Mouse (Mus musculus): ENCODE measurements around the gene Tigd2.
"Not testable (repeated sequence)": the region's sequence is repeated elsewhere in the genome, so short reads cannot be mapped to it uniquely, and the experiment has no call there.

Gene Tigd2

DNA sequence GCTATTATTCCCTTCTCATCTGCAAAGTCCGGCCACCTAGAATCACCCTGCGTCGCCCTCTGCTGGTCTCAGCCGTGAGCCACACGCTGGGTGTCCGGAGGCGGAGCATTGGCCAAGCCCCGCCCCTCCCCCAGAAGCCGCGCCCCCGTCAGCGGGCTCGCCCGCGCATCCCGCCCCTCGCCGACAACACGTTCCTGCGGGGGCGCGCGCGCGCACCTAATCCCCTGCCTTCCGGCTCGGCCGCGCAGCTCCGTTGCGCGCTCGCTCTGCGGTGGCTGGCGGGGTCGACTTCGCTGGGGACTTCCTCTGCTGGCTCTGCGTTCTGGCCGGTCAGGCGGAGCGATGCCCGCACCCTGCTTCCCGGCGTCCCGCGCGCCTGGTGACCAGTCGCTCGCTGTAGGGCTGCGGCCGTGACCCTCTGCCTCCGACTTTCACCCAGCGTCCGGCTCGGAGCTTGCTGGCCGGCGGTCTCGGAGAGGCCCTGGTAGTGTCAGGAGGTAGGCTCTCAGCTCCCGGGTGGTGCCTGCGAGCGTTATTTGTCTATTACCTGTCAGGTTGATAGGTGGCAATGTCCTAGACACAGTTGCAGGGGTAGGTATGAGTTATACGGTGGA, at the start of gene Tigd2:
TSS of gene Tigd2 (plus strand) at position 186 of the 614 bp plus-strand sequence.
- peak; percentile 64 for DNase-seq (ENCODE audit: low read depth, low spot score)

DNA sequence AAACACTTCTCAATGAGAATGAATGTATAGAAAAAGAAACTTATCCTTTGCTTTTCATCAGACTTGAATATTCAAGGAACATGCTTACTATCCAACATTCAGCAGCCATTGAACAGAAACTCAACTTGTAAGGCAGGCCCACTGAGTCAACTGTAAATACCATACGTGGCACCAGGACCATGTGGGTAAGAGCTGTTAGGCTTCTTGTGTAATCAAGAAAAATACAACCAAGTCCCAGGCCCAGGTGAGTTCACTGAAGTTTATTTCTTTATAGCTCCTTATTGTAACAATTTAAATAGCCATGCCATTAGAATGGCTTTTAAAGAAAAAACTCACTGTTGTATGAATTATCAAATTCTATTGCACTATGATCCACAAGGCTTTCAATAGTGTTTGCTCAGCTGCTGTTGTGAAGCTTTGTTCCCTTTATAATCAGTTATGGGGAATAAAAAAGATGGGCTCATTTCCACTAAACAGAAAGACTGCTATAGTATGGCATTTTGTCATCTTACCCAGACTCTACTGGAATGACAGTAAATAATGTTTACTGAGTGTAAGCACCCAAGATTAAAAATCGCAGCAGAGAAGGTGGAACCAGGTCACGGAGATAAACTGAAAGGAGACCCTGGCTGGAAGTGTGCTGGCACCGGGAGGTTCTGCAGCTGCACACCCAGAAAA, 46.7 kb upstream of the Tigd2 start:
- no peak for DNase-seq (ENCODE audit: low read depth, low spot score)

DNA sequence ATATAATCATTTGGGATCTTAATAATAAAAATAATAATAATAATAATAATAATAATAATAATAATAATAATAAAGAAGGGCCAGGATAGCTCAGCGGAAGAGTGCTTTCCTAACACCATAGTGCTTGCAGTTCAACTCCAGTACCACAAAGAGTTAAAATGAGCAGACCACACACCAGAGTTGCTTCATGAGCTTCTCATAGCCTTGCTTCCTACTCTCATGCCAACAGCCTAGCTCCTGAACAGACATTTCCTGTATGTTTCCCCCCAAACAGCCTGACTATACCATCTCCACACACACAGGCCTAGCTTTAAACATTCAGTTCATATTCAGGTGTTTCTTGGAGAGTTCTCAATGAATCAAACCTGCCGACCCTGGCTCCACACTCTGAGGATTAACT, 45.8 kb upstream of the Tigd2 start:
- no peak for DNase-seq (ENCODE audit: low read depth, low spot score)

DNA sequence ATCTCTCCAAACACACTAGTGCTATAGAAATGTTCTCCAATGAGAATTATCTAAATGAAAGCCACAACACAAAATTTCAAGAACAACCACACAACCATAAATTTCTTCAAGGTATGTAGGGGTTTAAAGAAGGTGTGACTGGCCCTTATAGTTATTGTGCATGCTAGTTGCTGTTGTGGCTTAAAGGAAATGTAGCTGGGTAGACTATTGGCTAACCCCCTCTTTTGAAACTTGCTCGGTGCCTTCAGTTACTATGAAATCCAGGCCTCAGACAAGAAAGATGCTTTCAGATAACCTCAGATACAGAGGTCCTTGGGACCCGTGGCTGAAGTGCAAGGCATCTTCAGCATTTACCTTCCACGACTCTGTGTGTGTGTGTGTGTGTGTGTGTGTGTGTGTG, 45.3 kb upstream of the Tigd2 start:
- no peak for DNase-seq (ENCODE audit: low read depth, low spot score)

- no peak for DNase-seq (ENCODE audit: low read depth, low spot score)
Measured at GRCm38 (mm10) chr6:59168939-59169338, 39.7 kb upstream of the Tigd2 start.

DNA sequence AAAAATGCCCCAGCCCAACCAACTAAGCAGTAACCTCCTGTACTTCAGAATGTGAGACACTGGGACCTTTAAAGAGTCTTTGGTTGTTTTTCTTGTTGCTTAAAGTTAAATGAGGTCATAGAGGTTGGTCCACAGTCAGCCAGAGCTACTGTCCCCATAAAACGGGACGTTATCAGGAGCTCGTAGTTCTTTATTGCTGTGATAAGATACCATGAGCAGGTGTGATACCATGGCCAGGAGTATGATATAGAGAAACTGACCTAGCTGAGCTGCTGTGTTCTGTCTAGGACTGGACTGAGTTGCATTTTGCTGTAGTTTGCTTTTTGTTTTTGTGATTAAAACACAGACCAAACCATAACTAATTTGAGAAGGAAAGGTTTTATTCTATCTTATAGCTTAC, 37.4 kb upstream of the Tigd2 start:
- DNase-seq (ENCODE audit: low read depth, low spot score): no peak

GRCm38 (mm10) chr6:59173940-59174339, 34.7 kb upstream of the Tigd2 start:
- DNase-seq (ENCODE audit: low read depth, low spot score): no peak

GRCm38 (mm10) chr6:59178051-59178450, 30.6 kb upstream of the Tigd2 start:
- no peak for DNase-seq (ENCODE audit: low read depth, low spot score)

GRCm38 (mm10) chr6:59180376-59180996, 28.2 kb upstream of the Tigd2 start:
- peak; percentile 3 for DNase-seq (ENCODE audit: low read depth, low spot score)

- DNase-seq (ENCODE audit: low read depth, low spot score): no peak
Measured at GRCm38 (mm10) chr6:59185010-59185699, 23.5 kb upstream of the Tigd2 start.

- DNase-seq (ENCODE audit: low read depth, low spot score): no peak
Measured at GRCm38 (mm10) chr6:59190006-59190405, 18.7 kb upstream of the Tigd2 start.

DNA sequence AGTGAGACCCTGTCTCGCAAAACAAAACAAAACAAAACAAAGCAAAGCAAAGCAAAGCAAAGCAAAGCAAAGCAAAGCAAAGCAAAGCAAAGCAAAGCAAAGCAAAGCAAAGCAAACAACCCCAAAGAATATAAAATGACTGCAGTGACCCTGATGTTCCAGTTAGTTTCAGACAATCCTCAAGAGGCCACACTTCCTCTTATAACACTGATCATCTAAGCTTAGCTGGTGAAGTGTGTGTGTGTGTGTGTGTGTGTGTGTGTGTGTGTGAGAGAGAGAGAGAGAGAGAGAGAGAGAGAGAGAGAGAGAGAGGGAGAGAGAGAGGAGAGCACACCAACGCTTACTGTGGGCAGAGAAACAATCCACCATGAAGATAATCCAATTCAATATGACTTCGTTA, 14.2 kb upstream of the Tigd2 start:
- not testable (repeated sequence) for DNase-seq (ENCODE audit: low read depth, low spot score)

DNA sequence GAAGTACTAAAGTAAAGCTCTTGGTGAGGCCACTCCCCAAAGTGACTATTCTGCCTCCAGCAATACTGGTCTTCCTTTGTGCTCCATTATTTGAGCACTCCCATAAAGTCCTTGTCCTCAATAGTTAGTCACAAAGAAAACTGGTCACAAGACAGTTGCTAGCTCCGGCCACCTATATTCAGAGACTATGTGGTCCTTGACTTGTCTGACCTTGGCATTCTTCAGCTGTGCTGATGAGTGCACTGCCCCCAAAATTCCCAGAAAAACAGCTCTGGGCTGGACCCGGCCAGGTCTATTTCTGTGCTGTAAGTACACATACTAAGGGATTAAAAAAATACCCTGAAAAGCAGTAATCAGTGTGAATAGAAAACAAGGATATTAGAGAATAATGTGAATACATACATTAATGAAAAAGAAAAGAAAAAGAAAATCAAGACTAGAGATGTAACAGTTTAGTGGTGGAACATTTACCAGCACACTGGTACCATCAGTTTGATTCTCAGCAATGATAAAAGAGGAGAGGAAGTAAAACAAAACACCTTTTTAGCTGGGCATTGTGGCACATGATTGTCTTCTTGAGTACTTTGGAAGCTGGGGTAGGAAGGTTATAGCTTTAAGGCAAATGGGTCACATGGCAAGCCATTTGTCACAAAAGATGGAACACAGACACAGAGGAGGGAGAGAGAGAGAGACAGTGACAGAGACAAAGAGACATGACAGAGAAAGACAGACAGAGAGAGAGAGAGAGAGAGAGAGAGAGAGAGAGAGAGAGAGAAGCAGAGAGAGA, 12.6 kb upstream of the Tigd2 start:
- no peak for DNase-seq (ENCODE audit: low read depth, low spot score)

DNA sequence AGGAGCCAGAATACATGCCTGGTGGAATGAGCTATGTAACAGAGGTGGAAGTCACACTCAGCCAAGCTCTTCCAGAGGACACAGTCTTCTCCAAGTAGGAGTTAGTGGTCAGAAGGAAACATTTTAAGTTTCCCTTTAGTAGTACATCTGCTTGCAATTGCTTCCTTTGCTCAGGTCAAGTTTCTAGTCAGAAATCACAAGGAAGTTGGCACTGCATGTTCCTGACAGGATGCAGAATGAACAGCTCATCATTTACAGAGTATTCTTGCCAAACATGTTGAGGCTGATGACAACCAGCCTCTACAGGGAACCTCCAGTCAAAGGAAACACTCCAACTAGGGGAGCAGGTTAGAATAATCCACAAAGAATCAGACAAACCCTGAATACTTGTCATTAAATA, 11.9 kb upstream of the Tigd2 start:
- DNase-seq (ENCODE audit: low read depth, low spot score): no peak

GRCm38 (mm10) chr6:59198356-59198755, 10.3 kb upstream of the Tigd2 start:
- DNase-seq (ENCODE audit: low read depth, low spot score): no peak

DNA sequence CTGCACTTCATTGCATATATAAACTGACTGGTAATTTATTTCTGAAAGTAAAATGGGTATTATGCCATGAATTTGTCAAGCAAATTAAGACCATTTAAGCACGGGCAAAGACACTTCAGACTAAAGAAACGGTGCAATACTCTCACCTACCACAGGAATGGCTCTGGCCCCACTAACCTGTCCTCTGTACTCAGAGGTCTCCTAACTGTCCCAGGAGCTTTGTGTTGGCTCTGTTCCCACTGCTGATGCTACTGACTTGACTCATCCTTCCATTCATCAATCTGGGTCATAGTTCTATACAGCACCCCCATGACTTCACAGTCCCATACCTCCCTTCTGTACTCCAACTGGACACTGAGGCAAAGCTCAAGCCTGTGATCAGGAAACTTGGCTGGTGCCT, 9.6 kb upstream of the Tigd2 start:
- DNase-seq (ENCODE audit: low read depth, low spot score): no peak

DNA sequence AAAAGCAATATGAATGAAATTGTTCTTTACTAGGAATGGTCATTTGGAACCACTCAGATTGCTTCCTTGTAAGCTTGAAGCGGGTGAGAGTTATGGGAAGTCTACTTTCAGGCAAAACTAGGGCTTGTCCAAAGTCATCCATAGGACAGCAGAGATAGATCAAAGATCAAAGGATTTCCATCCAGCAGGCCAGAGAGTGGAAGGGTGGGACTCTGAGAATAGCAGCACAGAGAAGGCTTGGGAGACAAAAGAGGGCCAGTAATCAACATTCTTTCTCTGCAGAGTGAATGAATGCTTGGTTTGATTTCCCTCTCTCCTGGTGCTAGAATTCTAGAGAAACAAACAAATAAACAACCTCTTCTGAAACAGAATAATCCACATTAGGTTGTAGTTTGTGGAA, 1.1 kb upstream of the Tigd2 start:
- no peak for DNase-seq (ENCODE audit: low read depth, low spot score)

DNA sequence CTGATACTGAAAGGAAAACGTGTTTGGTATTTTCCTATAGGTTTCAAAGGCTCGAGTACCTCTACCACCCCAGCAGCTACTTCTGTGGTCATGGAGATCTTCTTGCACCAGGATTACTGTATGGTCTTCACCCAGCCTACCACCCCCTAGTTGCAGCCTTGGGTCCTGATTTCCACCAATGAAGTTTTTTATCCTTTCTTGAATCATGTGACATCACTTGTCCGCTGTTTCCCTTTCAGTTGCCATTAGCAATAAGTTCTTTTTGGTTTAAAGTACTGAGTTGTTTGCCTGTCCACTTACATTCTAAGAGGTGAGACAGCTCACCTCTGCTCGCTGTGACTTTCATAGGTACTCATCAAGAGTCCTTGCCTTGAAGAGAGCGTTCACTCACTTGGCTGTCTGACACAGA, 633 bp downstream of the Tigd2 start:
- peak; percentile 4 for DNase-seq (ENCODE audit: low read depth, low spot score)

DNA sequence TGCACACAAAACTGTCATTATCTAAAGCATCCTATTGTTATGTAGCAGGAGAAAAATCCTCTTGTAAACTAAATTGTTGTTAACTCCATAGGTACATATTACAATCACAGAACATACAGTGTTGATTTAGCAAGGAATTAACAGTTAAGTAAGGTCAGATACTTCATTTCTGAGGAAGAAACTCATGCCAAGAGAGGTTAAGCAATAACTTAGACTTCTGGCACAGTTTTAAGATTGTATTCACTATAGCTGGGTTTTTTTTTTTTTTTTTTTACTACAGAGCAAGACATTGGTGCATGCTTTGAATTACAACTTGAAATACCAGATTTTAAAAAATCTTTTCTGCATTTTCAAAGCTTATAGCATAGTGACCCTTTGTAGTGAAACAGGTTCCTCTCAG, 24.5 kb downstream of the Tigd2 start:
- DNase-seq (ENCODE audit: low read depth, low spot score): no peak

DNA sequence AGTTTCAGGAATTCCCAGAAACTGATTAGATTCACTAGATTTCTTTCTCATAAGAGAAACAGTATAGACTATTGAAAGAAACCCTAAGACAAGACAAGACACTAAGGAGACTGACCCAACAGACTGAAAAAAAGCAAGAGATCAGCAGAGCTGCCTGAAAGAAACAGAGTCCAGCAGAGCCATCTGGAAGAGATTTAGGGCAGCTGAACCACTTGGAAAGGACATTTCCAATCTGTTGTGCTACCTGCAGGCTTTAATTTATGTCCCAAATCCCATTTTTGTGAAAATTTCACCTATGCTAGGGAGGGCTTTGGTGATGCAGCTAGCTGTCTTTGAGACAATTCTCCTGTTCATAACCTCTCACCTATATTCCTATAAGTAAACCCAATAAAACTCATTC, 25.0 kb downstream of the Tigd2 start:
- DNase-seq (ENCODE audit: low read depth, low spot score): no peak

DNA sequence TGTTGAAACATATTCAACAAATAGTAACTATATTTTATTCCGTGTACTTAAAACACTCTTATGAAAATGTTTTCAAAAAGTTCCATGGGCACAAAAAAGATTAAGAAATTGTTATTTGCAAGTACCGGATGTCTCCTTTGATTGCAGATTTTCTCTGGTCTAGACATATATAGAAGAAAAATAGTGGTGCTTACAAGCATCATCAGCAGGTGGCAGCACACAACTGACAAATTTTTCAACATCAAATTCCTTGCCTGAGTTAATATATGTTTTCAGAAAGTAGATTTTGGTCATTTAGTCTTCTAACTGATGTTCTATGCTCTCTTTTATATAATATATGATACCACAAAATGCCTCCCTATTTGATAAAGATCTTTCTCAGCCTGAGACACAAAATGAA, 41.0 kb downstream of the Tigd2 start:
- no peak for DNase-seq (ENCODE audit: low read depth, low spot score)

- DNase-seq (ENCODE audit: low read depth, low spot score): no peak
Measured at GRCm38 (mm10) chr6:59250536-59250935, 41.9 kb downstream of the Tigd2 start.
